Mouse (Mus musculus): ENCODE measurements at regions not wholly inside any gene's neighbourhood (a gene's known extent, or its start where the extent isn't known, plus 50 kb on each side); places are given as distances from the start of the nearest gene placed in this dataset.

DNA sequence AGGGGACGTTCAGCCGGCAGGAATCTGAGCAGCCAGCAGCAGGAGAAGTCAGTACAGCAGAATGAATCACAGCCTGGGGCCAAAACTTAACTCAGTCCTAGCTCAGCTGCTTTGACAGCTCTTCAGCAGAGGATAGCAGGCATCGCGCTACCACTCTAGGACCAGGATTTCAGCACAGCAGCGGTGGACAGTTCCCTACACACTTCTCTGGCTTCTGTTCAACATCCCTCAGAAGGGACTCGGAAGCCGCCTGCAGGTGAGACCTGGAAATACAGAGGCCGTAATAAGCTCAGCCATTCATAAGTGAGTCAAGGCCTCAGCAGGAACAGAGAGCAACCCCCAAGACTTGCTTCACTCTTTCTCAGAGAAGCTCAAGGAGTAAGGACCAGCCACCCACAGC is 66.5 kb upstream of the Chchd3 start:
- TF ChIP-seq CTCF (IDR thresholded peaks at IDR 0.05; ENCODE audit: extremely low read depth, insufficient read length, insufficient replicate concordance, low read depth, low read length) = peak; percentile 54; the same call in 1 of the 2 replicates
- no peak for TF ChIP-seq POLR2A (IDR thresholded peaks at IDR 0.05; ENCODE audit: low read depth, low read length)
